Mouse (Mus musculus) midbrain, embryonic 11.5 days (tissue): ENCODE data around the gene Pde6h. TPM values are rescaled to one million over a fixed set of nuclear protein-coding genes. Genes with fewer than 3 reads are reported as not detected.

Experiments
- ATAC-seq: fragments of 200-750 bp; cut with Nextera tagmentation; 2 replicates; pipeline ENCODE4 v1.8.0; 2017; ENCODE audit warnings: moderate TSS enrichment, moderate library complexity; ENCODE audit not compliant: low FRiP score
- DNase-seq: peaks from one replicate; pipeline ENCODE4 v3.0.0; 2015; ENCODE audit warnings: low spot score; ENCODE audit errors: missing footprints
- H3K27ac ChIP-seq: fragments of 300-500 bp; sonication (generic); 2 replicates; pipeline ENCODE4 v1.5.1; 2014; ENCODE audit warnings: low read depth, low read length
- H3K27me3 ChIP-seq: fragments of 300-500 bp; sonication (generic); 2 replicates; pipeline ENCODE4 v1.6.1; 2014; ENCODE audit warnings: mild to moderate bottlenecking, low read length, moderate library complexity, mixed read lengths; ENCODE audit not compliant: control insufficient read depth, insufficient read depth
- H3K36me3 ChIP-seq: fragments of 300-500 bp; sonication (generic); 2 replicates; pipeline ENCODE4 v1.6.1; 2014; ENCODE audit warnings: mild to moderate bottlenecking, low read length, moderate library complexity, mixed read lengths; ENCODE audit not compliant: control insufficient read depth, insufficient read depth
- H3K4me1 ChIP-seq: fragments of 300-500 bp; sonication (generic); 2 replicates; pipeline ENCODE4 v1.6.1; 2014; ENCODE audit warnings: low read length; ENCODE audit not compliant: control insufficient read depth, insufficient read depth
- H3K4me2 ChIP-seq: fragments of 300-500 bp; sonication (generic); 2 replicates; pipeline ENCODE4 v1.6.1; 2014; ENCODE audit warnings: mild to moderate bottlenecking, moderate library complexity
- H3K4me3 ChIP-seq: fragments of 300-500 bp; sonication (generic); 2 replicates; pipeline ENCODE4 v1.5.1; 2014; ENCODE audit warnings: low read depth, low read length
- H3K9ac ChIP-seq: fragments of 300-500 bp; sonication (generic); 2 replicates; pipeline ENCODE4 v1.6.1; 2014; ENCODE audit warnings: low read length
- H3K9me3 ChIP-seq: fragments of 300-500 bp; sonication (generic); 2 replicates; pipeline ENCODE4 v1.6.1; 2016; ENCODE audit warnings: low read length; ENCODE audit not compliant: control insufficient read depth
- WGBS: fragments of 180-500 bp; shearing (Covaris S2); extraction: QIAGEN DNeasy Blood & Tissue Kit; methylation state at CpG from one replicate; pipeline ENCODE4 v1.1.7; 2014; 5-methylcytosine and 5-hydroxymethylcytosine counted together
- polyA plus RNA-seq: library from polyadenylated mRNA; unstranded; fragments of >200 nt; fragmentation: Nextera tagmentation; extraction: Ambion mirVana; gene quantifications from 2 replicates; pipeline ENCODE4 v1.2.1, GENCODE M21; 2014

The Pde6h gene
- polyA plus RNA-seq, 1 experiment from 2014 or later: not detected

DNA sequence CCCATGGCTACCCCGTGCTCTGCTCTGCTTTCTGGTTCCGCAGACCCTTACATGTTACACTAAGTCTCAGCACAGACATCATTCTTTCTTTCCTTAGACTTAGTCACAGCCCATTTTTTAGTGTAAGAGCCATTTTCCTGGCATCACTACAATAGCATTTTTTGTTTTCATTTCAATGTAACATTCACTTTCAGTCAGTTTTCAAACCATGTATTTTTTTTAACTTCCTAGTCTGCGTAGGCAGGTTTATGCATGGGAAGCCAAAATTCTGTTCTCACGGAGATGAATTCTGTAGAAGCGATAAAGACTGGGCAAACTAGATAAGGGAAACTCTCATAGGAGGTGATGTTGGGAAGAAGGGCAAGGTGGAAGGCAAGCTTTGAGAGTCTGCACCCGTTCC lies 34.1 kb upstream of the Pde6h start:
- Histone ChIP-seq H3K4me3 (no peak overlapping the region), H3K9ac (no peak overlapping the region), H3K27me3 (no peaks in the 10 kb centered on the region), H3K4me1 (no peaks in the 10 kb centered on the region), H3K36me3 (no peaks in the 10 kb centered on the region), H3K4me2 (no peak overlapping the region), H3K9me3 (no peaks in the 10 kb centered on the region), H3K27ac (no peak overlapping the region)
- DNase-seq: no peak
- ATAC-seq: no peak
- 91% methylated on average over 6 of the region's 6 CpGs for WGBS

DNA sequence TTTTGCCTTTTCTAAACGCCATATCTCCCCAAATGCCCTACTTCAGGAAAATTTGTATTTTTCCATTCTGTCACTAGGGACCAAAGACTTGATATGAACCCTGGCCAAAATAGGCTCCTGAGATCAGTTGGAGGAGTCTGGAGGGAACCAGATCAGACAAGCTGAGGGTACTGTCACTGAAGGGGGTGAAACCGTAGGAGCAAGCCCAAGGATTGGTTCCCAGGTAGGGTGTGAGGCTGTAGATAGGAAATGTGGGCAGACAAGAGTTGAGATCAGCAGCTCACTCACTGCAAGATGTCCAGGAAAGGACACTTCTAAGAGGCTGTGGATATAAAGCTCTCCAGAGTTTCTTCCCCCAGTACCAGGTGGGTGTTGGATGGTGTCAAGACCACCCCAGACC lies 31.6 kb upstream of the Pde6h start:
- 80% methylated on average over 2 of the region's 2 CpGs for WGBS
- H3K27ac ChIP-seq: no peak overlapping the region

DNA sequence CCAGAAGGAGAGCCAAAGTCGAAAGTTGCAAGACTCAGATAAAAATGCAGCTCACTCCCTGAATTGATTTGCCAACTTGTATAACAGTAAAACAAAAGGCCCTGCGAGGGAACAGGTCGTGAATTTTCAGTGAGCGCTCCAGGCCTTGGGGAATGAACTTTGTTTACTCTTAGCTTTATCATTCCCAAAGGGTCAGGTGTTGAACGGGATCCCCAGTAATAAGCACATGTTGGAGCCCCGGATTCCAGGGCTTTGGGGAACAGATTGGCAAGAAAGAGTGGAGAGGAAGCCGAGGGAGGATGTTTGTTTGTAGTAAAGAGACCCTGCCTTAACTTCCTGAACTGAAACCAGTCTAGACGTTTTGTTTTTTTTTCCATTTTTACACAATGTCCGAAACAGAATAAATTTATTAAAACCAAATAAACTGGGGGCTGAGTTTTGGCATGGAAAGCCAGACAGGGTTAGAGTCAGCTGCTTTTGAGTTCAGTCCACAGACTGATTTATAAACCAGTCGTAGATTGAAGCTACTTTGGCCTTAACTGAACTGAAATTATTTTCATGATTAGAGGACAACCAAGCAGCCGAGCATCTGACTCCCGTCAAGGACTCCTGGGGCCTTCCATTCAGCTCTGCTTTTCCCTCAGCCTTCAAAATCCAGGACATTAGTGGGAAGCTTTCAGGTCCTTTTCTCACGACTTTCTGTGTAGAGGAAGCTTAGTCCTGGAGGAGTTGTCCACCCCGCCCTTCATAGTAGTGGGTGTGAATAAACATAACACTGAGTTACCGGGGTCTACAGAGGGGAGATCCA lies 28.9 kb upstream of the Pde6h start:
- Histone ChIP-seq H3K4me3 (no peak overlapping the region), H3K27me3 (no peaks in the 10 kb centered on the region), H3K9ac (no peak overlapping the region), H3K9me3 (no peaks in the 10 kb centered on the region), H3K36me3 (no peaks in the 10 kb centered on the region), H3K4me1 (no peaks in the 10 kb centered on the region), H3K4me2 (no peak overlapping the region), H3K27ac (no peak overlapping the region)
- ATAC-seq (no peak), DNase-seq (no peak)
- 69% methylated on average over 15 of the region's 15 CpGs for WGBS

More for the DNA sequence above, 31.6 kb upstream of the Pde6h start:
- ATAC-seq: no peak
- Histone ChIP-seq H3K4me1 (no peaks in the 10 kb centered on the region), H3K27me3 (no peaks in the 10 kb centered on the region), H3K4me3 (no peak overlapping the region), H3K4me2 (no peak overlapping the region), H3K36me3 (no peaks in the 10 kb centered on the region), H3K9me3 (no peaks in the 10 kb centered on the region), H3K9ac (no peak overlapping the region)
- no peak for DNase-seq

DNA sequence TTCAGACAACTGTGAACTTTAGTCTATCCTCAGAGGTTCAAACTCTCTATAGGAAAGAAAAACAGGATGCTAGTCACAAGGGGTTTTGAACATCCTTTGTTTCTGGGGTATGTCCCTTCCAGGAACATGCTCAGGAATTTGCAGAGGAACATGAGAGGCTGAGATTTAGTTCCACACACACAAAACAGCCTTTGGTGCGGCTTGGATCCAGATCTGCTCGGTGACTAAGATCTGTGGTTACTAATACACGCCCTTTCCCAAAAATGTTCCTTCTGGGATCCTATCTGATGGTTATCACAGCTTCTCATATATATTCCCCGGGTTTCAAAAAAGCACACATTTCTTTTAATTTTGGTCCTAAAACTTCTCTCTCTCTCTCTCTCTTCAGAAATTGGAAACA lies 25.8 kb upstream of the Pde6h start:
- Histone ChIP-seq H3K27me3 (no peaks in the 10 kb centered on the region), H3K27ac (no peak overlapping the region), H3K4me2 (no peak overlapping the region), H3K4me3 (no peak overlapping the region), H3K9me3 (no peaks in the 10 kb centered on the region), H3K9ac (no peak overlapping the region), H3K36me3 (no peaks in the 10 kb centered on the region), H3K4me1 (no peaks in the 10 kb centered on the region)
- DNase-seq (no peak), ATAC-seq (no peak)
- 84% methylated on average over 4 of the region's 4 CpGs for WGBS

DNA sequence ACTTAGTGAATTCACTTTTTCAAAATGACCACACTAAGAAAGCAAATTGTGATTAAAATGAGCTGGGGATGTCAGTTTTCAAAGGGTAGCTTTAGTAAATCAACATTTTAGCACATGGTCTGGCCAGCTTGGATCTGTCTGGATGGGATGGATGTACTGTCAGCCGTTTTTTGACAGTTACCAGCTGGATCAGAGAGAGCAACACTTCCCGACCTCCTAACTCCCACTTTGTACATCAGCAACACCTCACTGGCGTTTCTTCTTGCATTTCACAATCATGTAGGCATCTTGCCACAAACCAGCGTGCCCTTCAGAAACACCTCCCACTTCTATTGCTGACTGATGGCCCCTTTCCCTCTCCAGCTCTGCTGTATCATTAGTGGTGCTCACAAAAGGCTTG lies 25.4 kb upstream of the Pde6h start:
- H3K27ac ChIP-seq: no peak overlapping the region
- 76% methylated on average over 4 of the region's 4 CpGs for WGBS

DNA sequence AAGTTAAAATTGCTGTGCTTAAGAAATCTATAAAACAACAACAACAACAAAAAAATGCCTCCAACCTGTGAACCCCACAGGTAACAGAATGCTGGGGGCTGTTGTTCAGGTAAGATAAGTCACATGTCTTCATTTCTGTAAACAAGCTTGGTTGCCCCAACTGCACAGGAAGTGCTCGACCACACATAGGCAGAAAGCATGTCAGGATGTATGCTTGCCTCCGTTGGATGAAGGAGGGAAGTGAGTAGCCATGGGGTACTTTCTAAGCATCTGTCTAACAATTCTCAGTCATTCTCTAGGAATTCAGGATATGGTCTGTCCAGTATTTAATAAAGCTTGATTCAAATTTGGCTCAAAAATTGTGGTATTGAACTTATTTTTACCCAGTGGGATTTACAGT lies 24.7 kb upstream of the Pde6h start:
- Histone ChIP-seq H3K9ac (no peak overlapping the region), H3K36me3 (no peaks in the 10 kb centered on the region), H3K27ac (no peak overlapping the region), H3K4me2 (no peak overlapping the region), H3K4me3 (no peak overlapping the region), H3K9me3 (no peaks in the 10 kb centered on the region), H3K4me1 (no peaks in the 10 kb centered on the region), H3K27me3 (no peaks in the 10 kb centered on the region)
- no peak for DNase-seq
- no peak for ATAC-seq
- WGBS: 77% methylated on average over 2 of the region's 2 CpGs

More for the DNA sequence above, 25.4 kb upstream of the Pde6h start:
- ATAC-seq (no peak), DNase-seq (no peak)
- Histone ChIP-seq H3K27me3 (no peaks in the 10 kb centered on the region), H3K4me3 (no peak overlapping the region), H3K4me1 (no peaks in the 10 kb centered on the region), H3K9me3 (no peaks in the 10 kb centered on the region), H3K9ac (no peak overlapping the region), H3K4me2 (no peak overlapping the region), H3K36me3 (no peaks in the 10 kb centered on the region)

DNA sequence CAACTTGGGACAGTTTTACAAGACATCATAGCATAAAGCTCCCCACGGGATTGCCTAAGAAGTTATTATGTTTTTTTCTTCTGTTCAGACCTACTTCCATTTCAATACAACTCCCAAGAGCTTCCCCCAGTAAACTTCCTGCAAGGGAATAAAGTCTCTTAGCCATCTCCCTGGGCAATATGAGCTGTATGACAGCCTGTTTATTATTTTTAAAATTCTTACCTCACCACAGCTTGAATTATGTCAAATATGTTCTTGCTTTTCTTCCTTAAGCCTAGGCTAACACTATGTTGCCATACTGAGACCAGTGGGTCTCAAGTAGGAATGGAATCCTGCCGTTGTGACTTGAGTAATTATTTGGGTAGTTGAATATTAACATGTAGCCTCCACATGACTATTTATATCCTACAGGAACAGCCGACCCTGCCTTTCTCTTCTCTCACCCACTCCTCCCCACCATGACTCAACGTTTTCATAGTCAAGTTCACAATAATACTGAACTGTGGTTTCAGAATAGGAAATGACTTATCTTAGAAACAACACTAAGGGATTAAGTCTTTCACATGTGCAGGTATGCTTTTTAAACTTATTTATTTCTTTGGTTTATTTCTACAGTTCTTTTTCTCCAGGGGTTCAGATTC lies 23.1 kb upstream of the Pde6h start:
- DNase-seq (no peak), ATAC-seq (no peak)
- Histone ChIP-seq H3K27me3 (no peaks in the 10 kb centered on the region), H3K4me3 (no peak overlapping the region), H3K36me3 (no peaks in the 10 kb centered on the region), H3K4me2 (no peak overlapping the region), H3K27ac (no peak overlapping the region), H3K9me3 (no peaks in the 10 kb centered on the region), H3K9ac (no peak overlapping the region), H3K4me1 (no peaks in the 10 kb centered on the region)
- 83% methylated on average over 4 of the region's 4 CpGs for WGBS

DNA sequence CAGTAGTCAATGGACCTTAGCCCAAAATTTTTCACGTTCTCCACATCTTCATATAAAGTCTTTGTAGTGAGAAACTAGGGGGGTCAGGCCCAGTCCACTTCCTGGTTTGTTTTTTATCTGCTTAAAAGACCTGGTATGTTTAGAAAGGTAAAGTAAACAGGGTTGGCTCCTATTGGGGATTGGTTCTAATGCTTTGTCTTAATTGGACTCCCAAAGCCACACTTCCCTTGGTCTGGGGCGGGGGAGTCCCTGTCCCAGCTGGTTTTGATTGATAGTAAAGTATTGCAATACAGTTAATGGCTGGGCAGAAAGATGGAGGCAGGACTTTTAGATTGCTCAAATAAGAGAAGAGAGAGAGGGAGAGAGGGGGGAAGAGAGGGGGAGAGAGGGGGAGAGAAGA lies 22.6 kb upstream of the Pde6h start:
- H3K27me3 ChIP-seq: no peaks in the 10 kb centered on the region
- no peak overlapping the region for H3K4me2 ChIP-seq
- H3K4me3 ChIP-seq: no peak overlapping the region
- H3K9me3 ChIP-seq: no peaks in the 10 kb centered on the region
- ATAC-seq: no peak
- no peaks in the 10 kb centered on the region for H3K36me3 ChIP-seq
- no peak overlapping the region for H3K9ac ChIP-seq
- H3K4me1 ChIP-seq: no peaks in the 10 kb centered on the region
- no peak for DNase-seq
- no peak overlapping the region for H3K27ac ChIP-seq
- WGBS: 82% methylated on average over 2 of the region's 2 CpGs

DNA sequence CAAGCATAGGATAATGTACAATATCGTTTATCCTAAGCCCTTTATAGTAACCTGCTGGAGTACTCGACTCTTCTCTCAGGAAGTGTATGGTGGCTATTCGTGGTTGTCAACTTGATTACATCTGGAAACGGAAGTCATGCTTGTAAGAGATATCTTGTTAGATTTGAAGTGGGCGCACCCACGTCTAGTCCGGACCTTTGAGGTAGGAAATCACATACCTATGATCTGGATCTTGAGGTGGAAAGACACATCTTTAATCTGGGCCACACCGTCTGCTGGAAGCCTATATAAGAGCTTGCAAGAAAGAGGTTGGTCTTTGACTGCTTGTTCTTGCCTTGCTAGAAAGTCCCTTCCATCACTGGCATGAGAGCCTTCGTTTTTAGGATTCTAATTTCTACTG lies 21.1 kb upstream of the Pde6h start:
- no peak overlapping the region for H3K4me3 ChIP-seq
- H3K4me2 ChIP-seq: no peak overlapping the region
- H3K4me1 ChIP-seq: no peaks in the 10 kb centered on the region
- H3K9ac ChIP-seq: no peak overlapping the region
- H3K27ac ChIP-seq: no peak overlapping the region
- no peaks in the 10 kb centered on the region for H3K36me3 ChIP-seq
- no peaks in the 10 kb centered on the region for H3K27me3 ChIP-seq
- H3K9me3 ChIP-seq: no peaks in the 10 kb centered on the region
- DNase-seq: no peak
- WGBS: 84% methylated on average over 9 of the region's 9 CpGs
- ATAC-seq: no peak
